Mouse (Mus musculus): ENCODE measurements around the gene Naa20.

- TF ChIP-seq POLR2A (IDR thresholded peaks at IDR 0.05; ENCODE audit: low read depth, low read length) (no peak), CTCF (IDR thresholded peaks at IDR 0.05; ENCODE audit: borderline replicate concordance, insufficient read depth, low read length) (no peak)
Measured at GRCm38 (mm10) chr2:145893756-145894155, 8.1 kb upstream of the Naa20 start.

All from embryonic fibroblast, embryonic 13.5 days (primary cell).